In the genomic region with DNA sequence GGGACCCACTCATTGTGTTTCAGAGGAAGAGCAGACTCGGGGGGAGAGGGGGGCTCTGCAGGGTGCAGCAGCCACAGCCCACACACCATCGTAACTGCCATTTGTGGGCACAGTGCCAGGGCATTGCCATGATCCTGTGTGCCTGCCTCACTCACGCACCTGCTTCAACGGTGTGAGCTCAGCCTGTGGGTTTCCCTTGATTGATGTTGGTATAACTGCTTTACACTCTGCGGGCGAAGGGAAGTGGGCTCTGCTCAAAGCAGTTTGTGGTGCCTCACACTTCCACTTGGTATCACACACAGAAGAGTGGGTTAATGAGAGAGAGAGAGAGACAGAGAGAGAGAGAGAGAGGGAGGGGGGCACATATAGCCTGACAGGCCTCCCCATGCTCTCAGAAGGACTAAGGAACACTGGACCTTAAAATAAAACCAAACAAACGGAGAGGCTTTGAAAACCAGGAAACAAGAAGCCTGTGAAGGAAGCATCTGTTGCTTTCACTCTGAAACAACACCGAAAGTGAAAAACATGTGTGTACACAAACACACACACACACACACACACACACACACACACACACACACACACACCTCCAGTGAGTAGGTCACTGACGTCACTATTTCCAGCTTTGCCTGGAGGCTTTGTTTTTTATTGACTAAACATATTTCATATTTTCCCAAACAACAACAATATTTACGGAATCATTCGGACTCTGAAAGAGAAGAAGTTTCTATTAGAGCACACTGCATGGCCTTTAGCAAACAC, we compare ENCODE assay signal across 9 mouse cellular contexts.
A peak's percentile ranks its signal among the peaks of the same experiment; 100 is the strongest.
DNase-seq lines count a peak whose midpoint lies in the region; ATAC-seq lines count a peak whose summit lies in the region.
"Had no signal": no experiment of that assay in that cellular context is flagged by ENCODE, and none has a peak within 500 bp of the region (broad histone marks: within the 10 kb centered on the region; RNA-seq: fewer than 3 reads in every experiment).

No protein-coding gene starts in this region.

- no peaks in the 10 kb centered on the region for H3K27me3 ChIP-seq in midbrain, embryonic 13.5 days
- no peaks in the 10 kb centered on the region for H3K27me3 ChIP-seq in midbrain, embryonic 10.5 days (ENCODE audit: low read depth, poor library complexity, severe bottlenecking)

- H3K9ac ChIP-seq in midbrain, embryonic 13.5 days (replicated peaks): no peak overlapping the region

- no peaks in the 10 kb centered on the region for H3K36me3 ChIP-seq in midbrain, embryonic 13.5 days
- H3K36me3 ChIP-seq in midbrain, embryonic 10.5 days: peaks cover 4% of the 10 kb centered on the region; the same call in 1 of the 2 replicates
- H3K36me3 ChIP-seq: G1E had no signal

- DNase-seq in gastrocnemius, postnatal 10 days: peak; percentile 15
- DNase-seq in gastrocnemius, postnatal 36 days: no peak
- DNase-seq in midbrain, embryonic 10.5 days (ENCODE audit: low spot score): no peak
- DNase-seq in urinary bladder, adult 2 months (ENCODE audit: low spot score): no peak
- DNase-seq in urinary bladder, postnatal 36 days (ENCODE audit: low spot score in 2 of 2): no peak

- intact Hi-C loops in gastrocnemius, postnatal 36 days (cut with DNase I): no loop called here

- H3K4me2 ChIP-seq in midbrain, embryonic 13.5 days (replicated peaks): no peak overlapping the region

- H3K9me3 ChIP-seq in midbrain, embryonic 13.5 days: no peaks in the 10 kb centered on the region
- no peaks in the 10 kb centered on the region for H3K9me3 ChIP-seq in midbrain, embryonic 10.5 days (replicated peaks)
- H3K9me3 ChIP-seq: G1E had no signal

- H3K27ac ChIP-seq in midbrain, embryonic 13.5 days: no peak overlapping the region; the same call in 1 of the 2 replicates
- no peak overlapping the region for H3K27ac ChIP-seq in midbrain, embryonic 10.5 days (replicated peaks)

- ATAC-seq in midbrain, embryonic 13.5 days: peak; percentile 65
- peak; percentile 93 for ATAC-seq in inflammation-experienced regulatory T-cells, adult 6 months
- peak; percentile 84 for ATAC-seq in neutrophil, adult 5-6 weeks (ENCODE audit: extremely low read depth, insufficient number of reproducible peaks, low FRiP score, poor library complexity, severe bottlenecking)

- H3K4me1 ChIP-seq in midbrain, embryonic 13.5 days (replicated peaks): peaks cover 18% of the 10 kb centered on the region
- peaks cover 7% of the 10 kb centered on the region for H3K4me1 ChIP-seq in midbrain, embryonic 10.5 days

- no peak overlapping the region for H3K4me3 ChIP-seq in midbrain, embryonic 13.5 days (replicated peaks)
- H3K4me3 ChIP-seq in midbrain, embryonic 10.5 days: no peak overlapping the region

- 69% methylated on average over 11 of the region's 11 CpGs for WGBS in midbrain, embryonic 13.5 days
- 85% methylated on average over 11 of the region's 11 CpGs for WGBS in midbrain, embryonic 10.5 days
